Mouse (Mus musculus): ENCODE measurements around the gene Traf5. TPM values are rescaled to one million over a fixed set of nuclear protein-coding genes. Genes with fewer than 3 reads are reported as not detected.

The Traf5 gene
- polyA plus RNA-seq, 1 experiment from 2014 or later = 1.6 TPM

DNA sequence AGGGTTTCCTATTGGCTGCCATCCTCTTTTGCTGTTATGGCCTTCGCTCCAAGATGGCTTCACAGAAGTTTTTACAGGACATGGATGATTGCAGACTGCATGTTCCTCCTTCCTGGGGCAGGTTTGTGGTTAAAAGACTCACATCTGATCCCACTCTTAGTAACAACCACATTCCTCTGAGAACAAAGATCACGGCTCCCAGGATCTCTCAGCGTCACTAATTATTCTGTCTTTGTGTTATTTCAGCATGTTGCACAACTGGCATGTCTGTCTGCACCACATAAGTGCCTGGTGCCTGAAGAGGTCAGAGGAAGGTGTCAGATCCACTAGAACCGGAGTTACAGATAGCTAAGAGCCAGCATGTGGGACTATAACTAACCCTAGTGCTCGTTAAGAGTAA, 122.4 kb downstream of the Traf5 start:
- H3K4me1 ChIP-seq (ENCODE audit: control insufficient read depth, insufficient read depth, low read length) = no peaks in the 10 kb centered on the region
- H3K27ac ChIP-seq (ENCODE audit: low read length) = no peak overlapping the region
- no peak overlapping the region for H3K4me3 ChIP-seq (ENCODE audit: low read depth, low read length)
- no peak overlapping the region for H3K9ac ChIP-seq (ENCODE audit: low read depth, low read length)
- 66% methylated on average over 5 of the region's 5 CpGs for WGBS
- ATAC-seq = no peak
- no peaks in the 10 kb centered on the region for H3K36me3 ChIP-seq (ENCODE audit: control insufficient read depth, insufficient read depth, low read length)
- H3K27me3 ChIP-seq (ENCODE audit: control insufficient read depth, insufficient read depth, low read depth, low read length) = no peaks in the 10 kb centered on the region
- H3K9me3 ChIP-seq (replicated peaks; ENCODE audit: control insufficient read depth, low read length, poor library complexity, severe bottlenecking) = no peaks in the 10 kb centered on the region
- no peak overlapping the region for H3K4me2 ChIP-seq (ENCODE audit: low read length)

DNA sequence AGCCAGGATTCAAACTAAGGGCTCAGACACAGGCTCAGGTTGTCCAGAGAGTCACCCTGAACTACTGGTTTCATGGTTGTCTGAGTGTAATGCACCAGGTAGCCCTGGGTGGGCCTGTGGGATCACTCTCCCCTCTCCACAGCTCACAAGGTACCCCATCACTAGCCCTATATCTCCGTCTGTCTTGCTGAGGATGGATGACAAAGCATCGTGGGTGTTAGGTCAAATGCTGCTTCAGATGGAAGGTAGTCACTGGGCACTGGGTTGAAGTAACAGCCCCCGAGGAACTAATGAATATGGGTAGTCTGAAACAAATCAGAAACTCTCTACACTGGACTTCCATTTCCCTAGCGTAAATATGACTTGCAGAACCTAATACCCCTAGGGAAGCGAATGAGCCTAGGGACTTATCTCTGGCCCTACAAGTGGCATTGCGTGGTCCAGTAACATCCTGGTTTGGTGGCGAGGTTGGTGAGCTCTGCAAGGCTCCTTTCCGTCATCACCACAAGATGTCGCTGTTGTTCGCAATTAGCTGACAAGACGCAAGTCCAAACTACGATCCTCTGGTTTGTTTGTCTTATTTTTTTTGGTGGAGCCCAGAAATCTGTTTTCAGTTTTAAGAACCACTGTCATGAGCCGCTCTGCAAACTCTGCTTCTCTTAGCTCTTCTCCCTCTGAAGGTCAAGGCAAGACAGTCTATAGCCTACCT, 127.4 kb downstream of the Traf5 start:
- 17% methylated on average over 13 of the region's 13 CpGs for WGBS
- H3K27ac ChIP-seq (ENCODE audit: low read length) = no peak overlapping the region
- H3K4me3 ChIP-seq (ENCODE audit: low read depth, low read length) = no peak overlapping the region
- no peak overlapping the region for H3K9ac ChIP-seq (ENCODE audit: low read depth, low read length)
- no peaks in the 10 kb centered on the region for H3K9me3 ChIP-seq (replicated peaks; ENCODE audit: control insufficient read depth, low read length, poor library complexity, severe bottlenecking)
- no peak overlapping the region for H3K4me2 ChIP-seq (ENCODE audit: low read length)
- no peaks in the 10 kb centered on the region for H3K4me1 ChIP-seq (ENCODE audit: control insufficient read depth, insufficient read depth, low read length)
- peak; percentile 56; the same call in 1 of the 2 replicates for ATAC-seq
- H3K27me3 ChIP-seq (ENCODE audit: control insufficient read depth, insufficient read depth, low read depth, low read length) = no peaks in the 10 kb centered on the region
- H3K36me3 ChIP-seq (ENCODE audit: control insufficient read depth, insufficient read depth, low read length) = no peaks in the 10 kb centered on the region

DNA sequence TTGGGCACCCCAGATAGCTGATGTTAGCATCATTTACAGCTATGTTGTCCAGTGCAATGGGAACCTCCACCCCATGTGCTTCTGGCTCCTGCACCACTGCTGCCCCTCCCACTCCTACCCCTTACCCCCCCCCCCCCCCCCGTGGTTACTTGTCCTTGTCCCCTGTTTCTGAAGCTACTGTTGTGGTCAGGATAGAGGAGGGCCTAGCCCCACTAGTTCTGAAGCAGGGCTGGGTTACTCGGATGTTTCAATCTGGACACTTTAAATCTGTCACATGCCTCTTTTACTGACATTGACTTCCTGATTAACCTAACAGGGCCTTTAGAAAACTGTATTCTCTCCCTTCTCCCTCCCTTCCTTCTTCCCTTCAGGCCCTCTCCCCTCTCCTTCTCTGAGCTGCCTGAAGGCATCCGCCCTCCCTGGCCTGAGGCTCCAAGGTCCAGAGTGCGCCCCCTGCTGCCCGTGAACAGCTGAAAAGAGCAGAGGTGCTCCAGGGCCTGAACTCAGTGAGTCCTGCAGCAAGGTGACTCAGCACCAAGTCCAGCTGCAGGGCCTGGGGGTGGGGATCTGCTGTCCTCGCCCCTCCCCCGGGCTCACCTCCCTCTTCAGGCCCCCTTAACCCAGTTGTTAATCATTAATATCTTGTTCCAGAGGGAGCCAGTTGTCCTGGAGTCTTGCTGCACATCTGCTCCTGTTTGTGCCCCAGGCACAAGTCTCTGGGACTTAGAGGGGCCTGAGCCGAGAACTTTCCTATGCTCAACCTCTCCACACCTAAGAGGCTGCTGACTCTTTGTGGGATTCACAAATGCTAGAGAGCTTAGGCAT, 128.2 kb downstream of the Traf5 start:
- H3K9ac ChIP-seq (ENCODE audit: low read depth, low read length) = no peak overlapping the region
- H3K4me3 ChIP-seq (ENCODE audit: low read depth, low read length) = no peak overlapping the region
- H3K4me2 ChIP-seq (ENCODE audit: low read length) = no peak overlapping the region
- no peaks in the 10 kb centered on the region for H3K27me3 ChIP-seq (ENCODE audit: control insufficient read depth, insufficient read depth, low read depth, low read length)
- no peaks in the 10 kb centered on the region for H3K9me3 ChIP-seq (replicated peaks; ENCODE audit: control insufficient read depth, low read length, poor library complexity, severe bottlenecking)
- WGBS = 21% methylated on average over 8 of the region's 8 CpGs
- H3K36me3 ChIP-seq (ENCODE audit: control insufficient read depth, insufficient read depth, low read length) = no peaks in the 10 kb centered on the region
- H3K4me1 ChIP-seq (ENCODE audit: control insufficient read depth, insufficient read depth, low read length) = no peaks in the 10 kb centered on the region
- H3K27ac ChIP-seq (ENCODE audit: low read length) = no peak overlapping the region
- peak; percentile 76; the same call in 1 of the 2 replicates for ATAC-seq

DNA sequence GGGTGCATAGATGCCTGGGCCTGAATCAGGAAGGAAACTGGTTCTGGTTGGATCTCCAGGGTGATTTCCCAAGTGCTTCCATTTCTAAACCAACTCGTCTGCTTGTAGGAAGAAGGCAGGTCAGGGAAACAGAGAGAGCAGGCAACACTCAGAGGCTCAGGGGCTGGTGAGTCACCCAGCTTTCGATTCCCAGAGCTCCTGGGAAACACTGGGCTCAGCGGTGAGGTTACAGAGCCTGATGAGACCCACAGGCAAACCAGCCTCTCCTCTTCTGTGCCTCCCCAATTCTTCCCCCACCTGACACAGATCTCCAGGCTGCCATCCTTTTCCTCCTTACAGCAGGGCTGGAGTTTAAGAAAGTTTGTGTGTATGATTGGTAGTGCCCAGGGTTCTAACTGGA, 128.9 kb downstream of the Traf5 start:
- Histone ChIP-seq H3K4me3 (ENCODE audit: low read depth, low read length) (no peak overlapping the region), H3K4me1 (ENCODE audit: control insufficient read depth, insufficient read depth, low read length) (no peaks in the 10 kb centered on the region), H3K27me3 (ENCODE audit: control insufficient read depth, insufficient read depth, low read depth, low read length) (no peaks in the 10 kb centered on the region), H3K4me2 (ENCODE audit: low read length) (no peak overlapping the region), H3K9ac (ENCODE audit: low read depth, low read length) (no peak overlapping the region), H3K27ac (ENCODE audit: low read length) (no peak overlapping the region), H3K36me3 (ENCODE audit: control insufficient read depth, insufficient read depth, low read length) (no peaks in the 10 kb centered on the region), H3K9me3 (replicated peaks; ENCODE audit: control insufficient read depth, low read length, poor library complexity, severe bottlenecking) (no peaks in the 10 kb centered on the region)
- 73% methylated on average over 3 of the region's 3 CpGs for WGBS
- no peak for ATAC-seq

DNA sequence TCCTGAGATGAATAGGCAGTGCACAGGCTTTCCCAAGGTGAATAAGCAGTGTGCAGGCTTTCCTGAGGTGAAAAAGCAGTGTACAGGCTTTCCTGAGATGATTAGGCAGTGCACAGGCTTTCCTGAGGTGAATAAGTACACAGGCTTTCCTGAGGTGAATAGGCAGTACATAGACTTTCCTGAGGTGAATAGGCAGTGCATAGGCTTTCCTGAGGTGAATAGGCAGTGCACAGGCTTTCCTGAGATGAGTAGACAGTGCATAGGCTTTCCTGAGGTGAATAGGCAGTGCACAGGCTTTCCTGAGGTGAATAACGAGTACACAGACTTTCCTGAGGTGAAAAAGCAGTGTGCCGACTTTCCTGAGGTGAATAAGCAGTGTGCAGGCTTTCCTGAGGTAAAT, 131.4 kb downstream of the Traf5 start:
- Histone ChIP-seq H3K4me1 (ENCODE audit: control insufficient read depth, insufficient read depth, low read length) (no peaks in the 10 kb centered on the region), H3K9me3 (replicated peaks; ENCODE audit: control insufficient read depth, low read length, poor library complexity, severe bottlenecking) (no peaks in the 10 kb centered on the region), H3K4me3 (ENCODE audit: low read depth, low read length) (no peak overlapping the region), H3K36me3 (ENCODE audit: control insufficient read depth, insufficient read depth, low read length) (no peaks in the 10 kb centered on the region), H3K4me2 (ENCODE audit: low read length) (no peak overlapping the region), H3K9ac (ENCODE audit: low read depth, low read length) (no peak overlapping the region), H3K27me3 (ENCODE audit: control insufficient read depth, insufficient read depth, low read depth, low read length) (no peaks in the 10 kb centered on the region), H3K27ac (ENCODE audit: low read length) (no peak overlapping the region)
- 64% methylated on average over 2 of the region's 2 CpGs for WGBS
- ATAC-seq = no peak

DNA sequence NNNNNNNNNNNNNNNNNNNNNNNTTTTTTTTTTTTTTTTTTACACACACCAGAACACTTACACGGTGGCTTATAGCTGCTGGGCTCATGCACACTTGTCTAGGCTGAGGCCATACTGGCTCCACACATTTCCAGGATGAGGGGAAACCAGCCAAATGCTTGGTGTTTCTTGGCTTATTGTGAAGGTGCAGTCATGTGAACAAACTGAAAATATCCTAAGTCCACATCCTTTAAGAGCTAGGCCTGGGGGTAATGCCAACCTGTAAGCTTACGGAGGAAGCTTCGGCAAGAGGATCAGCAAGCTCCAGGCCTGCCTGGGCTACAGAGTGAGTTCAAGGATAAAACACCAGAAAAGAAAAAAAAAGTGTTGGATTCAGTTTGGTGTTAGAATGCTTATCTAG, 135.0 kb downstream of the Traf5 start:
- Histone ChIP-seq H3K36me3 (ENCODE audit: control insufficient read depth, insufficient read depth, low read length) (no peaks in the 10 kb centered on the region), H3K4me2 (ENCODE audit: low read length) (no peak overlapping the region), H3K9ac (ENCODE audit: low read depth, low read length) (no peak overlapping the region), H3K4me1 (ENCODE audit: control insufficient read depth, insufficient read depth, low read length) (no peaks in the 10 kb centered on the region), H3K27ac (ENCODE audit: low read length) (no peak overlapping the region), H3K9me3 (replicated peaks; ENCODE audit: control insufficient read depth, low read length, poor library complexity, severe bottlenecking) (no peaks in the 10 kb centered on the region), H3K4me3 (ENCODE audit: low read depth, low read length) (no peak overlapping the region), H3K27me3 (ENCODE audit: control insufficient read depth, insufficient read depth, low read depth, low read length) (no peaks in the 10 kb centered on the region)
- ATAC-seq = no peak
- 77% methylated on average over 3 of the region's 3 CpGs for WGBS

DNA sequence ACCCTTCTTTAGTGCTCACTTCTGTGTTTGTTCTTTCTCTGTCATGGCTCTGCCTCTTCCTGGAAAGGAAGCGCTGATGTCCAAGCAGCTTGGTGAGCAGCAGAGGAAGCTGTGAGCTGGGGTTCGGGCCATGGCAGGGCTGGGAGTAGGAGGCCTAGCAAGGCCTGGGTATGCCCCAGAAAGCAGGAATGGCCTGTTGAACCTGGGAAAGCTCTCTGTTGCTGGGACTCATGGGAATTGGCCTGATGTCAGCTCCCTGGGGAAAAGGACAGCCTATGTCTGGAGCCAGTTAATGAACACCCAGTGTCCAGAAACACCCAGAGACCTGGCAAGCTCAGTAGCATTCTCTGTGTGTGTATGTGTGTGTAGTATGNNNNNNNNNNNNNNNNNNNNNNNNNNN, 135.5 kb downstream of the Traf5 start:
- no peak for ATAC-seq
- Histone ChIP-seq H3K27me3 (ENCODE audit: control insufficient read depth, insufficient read depth, low read depth, low read length) (no peaks in the 10 kb centered on the region), H3K4me2 (ENCODE audit: low read length) (no peak overlapping the region), H3K4me3 (ENCODE audit: low read depth, low read length) (no peak overlapping the region), H3K36me3 (ENCODE audit: control insufficient read depth, insufficient read depth, low read length) (no peaks in the 10 kb centered on the region), H3K4me1 (ENCODE audit: control insufficient read depth, insufficient read depth, low read length) (no peaks in the 10 kb centered on the region), H3K27ac (ENCODE audit: low read length) (no peak overlapping the region), H3K9me3 (replicated peaks; ENCODE audit: control insufficient read depth, low read length, poor library complexity, severe bottlenecking) (no peaks in the 10 kb centered on the region), H3K9ac (ENCODE audit: low read depth, low read length) (no peak overlapping the region)
- WGBS = 85% methylated on average over 2 of the region's 2 CpGs

DNA sequence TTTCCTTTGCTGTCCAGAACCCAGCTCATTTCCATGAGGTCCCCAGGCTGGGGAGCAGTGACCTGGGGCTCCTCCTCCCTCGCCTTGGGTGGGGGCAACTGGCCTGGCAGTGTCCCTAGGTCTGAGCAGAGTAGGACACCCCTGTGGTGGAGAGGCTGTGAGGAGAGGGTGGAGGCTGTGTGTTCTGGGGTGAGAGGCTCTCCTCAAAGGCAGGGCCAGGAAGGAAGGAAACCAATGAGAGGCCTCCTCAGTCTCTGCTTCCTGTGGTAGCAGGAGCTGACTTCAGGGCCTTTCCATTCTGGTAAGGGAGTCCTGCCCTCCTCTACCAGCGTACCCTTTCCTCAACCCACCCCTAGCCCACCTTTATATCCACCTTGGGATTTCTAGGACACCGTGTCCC, 136.1 kb downstream of the Traf5 start:
- H3K27ac ChIP-seq (ENCODE audit: low read length) = no peak overlapping the region
- 81% methylated on average over 3 of the region's 3 CpGs for WGBS
- H3K27me3 ChIP-seq (ENCODE audit: control insufficient read depth, insufficient read depth, low read depth, low read length) = no peaks in the 10 kb centered on the region

DNA sequence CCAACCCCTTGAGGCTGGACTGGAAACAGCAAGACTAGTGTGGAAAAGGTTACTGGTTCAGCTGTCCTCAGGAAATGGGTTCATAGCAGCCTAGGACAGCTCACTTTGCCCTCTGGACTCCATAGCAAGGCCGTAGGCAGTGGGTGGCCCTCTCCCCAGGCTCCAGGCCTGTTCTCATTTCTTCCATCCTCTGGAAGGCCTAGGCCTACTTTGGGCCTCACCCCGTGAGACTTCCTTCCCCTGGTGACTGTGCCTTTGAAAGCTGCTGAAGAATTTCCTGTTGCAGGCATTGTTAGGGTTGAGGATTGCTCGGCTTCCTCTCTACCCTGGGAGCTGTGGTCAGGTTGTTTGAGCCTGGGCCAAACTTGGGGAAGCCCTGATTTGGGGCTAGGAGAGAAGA, 137.3 kb downstream of the Traf5 start:
- Histone ChIP-seq H3K4me2 (ENCODE audit: low read length) (no peak overlapping the region), H3K4me3 (ENCODE audit: low read depth, low read length) (no peak overlapping the region), H3K36me3 (ENCODE audit: control insufficient read depth, insufficient read depth, low read length) (no peaks in the 10 kb centered on the region), H3K9ac (ENCODE audit: low read depth, low read length) (no peak overlapping the region), H3K4me1 (ENCODE audit: control insufficient read depth, insufficient read depth, low read length) (no peaks in the 10 kb centered on the region), H3K9me3 (replicated peaks; ENCODE audit: control insufficient read depth, low read length, poor library complexity, severe bottlenecking) (no peaks in the 10 kb centered on the region), H3K27ac (ENCODE audit: low read length) (no peak overlapping the region), H3K27me3 (ENCODE audit: control insufficient read depth, insufficient read depth, low read depth, low read length) (no peaks in the 10 kb centered on the region)
- WGBS = 67% methylated on average over 3 of the region's 3 CpGs
- ATAC-seq = no peak

More for the DNA sequence above, 136.1 kb downstream of the Traf5 start:
- no peak for ATAC-seq
- no peaks in the 10 kb centered on the region for H3K9me3 ChIP-seq (replicated peaks; ENCODE audit: control insufficient read depth, low read length, poor library complexity, severe bottlenecking)
- H3K4me3 ChIP-seq (ENCODE audit: low read depth, low read length) = no peak overlapping the region
- H3K4me1 ChIP-seq (ENCODE audit: control insufficient read depth, insufficient read depth, low read length) = no peaks in the 10 kb centered on the region
- H3K36me3 ChIP-seq (ENCODE audit: control insufficient read depth, insufficient read depth, low read length) = no peaks in the 10 kb centered on the region
- H3K4me2 ChIP-seq (ENCODE audit: low read length) = no peak overlapping the region
- H3K9ac ChIP-seq (ENCODE audit: low read depth, low read length) = no peak overlapping the region
